Mouse (Mus musculus) stomach, postnatal 0 days (tissue): ENCODE measurements around the gene Slc22a23. TPM values are rescaled to one million over a fixed set of nuclear protein-coding genes. Genes with fewer than 3 reads are reported as not detected.

Experiments
- ATAC-seq: fragments of 200-750 bp; cut with Nextera tagmentation; 2 replicates; pipeline ENCODE4 v1.8.0; 2017; ENCODE audit not compliant: low FRiP score, low TSS enrichment
- DNase-seq: peaks from one replicate; pipeline ENCODE4 v3.0.0-alpha.2; 2016; ENCODE audit warnings: low spot score
- H3K27ac ChIP-seq: fragments of 300-500 bp; sonication (generic); replicated peaks from 2 replicates; pipeline ENCODE4 v1.5.1; 2014; ENCODE audit warnings: mild to moderate bottlenecking, control low read depth
- H3K27me3 ChIP-seq: fragments of 300-500 bp; sonication (generic); 2 replicates; pipeline ENCODE4 v1.6.1; 2014; ENCODE audit warnings: low read length; ENCODE audit not compliant: control insufficient read depth, insufficient read depth
- H3K36me3 ChIP-seq: fragments of 300-500 bp; sonication (generic); 2 replicates; pipeline ENCODE4 v1.6.1; 2014; ENCODE audit warnings: low read length, mixed read lengths; ENCODE audit not compliant: control insufficient read depth, insufficient read depth
- H3K4me1 ChIP-seq: fragments of 300-500 bp; sonication (generic); replicated peaks from 2 replicates; pipeline ENCODE4 v1.6.1; 2014; ENCODE audit warnings: antibody characterized with exemption; ENCODE audit not compliant: control insufficient read depth, insufficient read depth
- H3K4me2 ChIP-seq: fragments of 300-500 bp; sonication (generic); replicated peaks from 2 replicates; pipeline ENCODE4 v1.6.1; 2014; ENCODE audit warnings: low read depth, mild to moderate bottlenecking, control low read depth, moderate library complexity
- H3K4me3 ChIP-seq: fragments of 300-500 bp; sonication (generic); 2 replicates; pipeline ENCODE4 v1.5.1; 2014; ENCODE audit warnings: low read depth, low read length, control low read depth
- H3K9ac ChIP-seq: fragments of 300-500 bp; sonication (generic); 2 replicates; pipeline ENCODE4 v1.6.1; 2014; ENCODE audit warnings: mild to moderate bottlenecking, low read length, control low read depth, mixed read lengths
- H3K9me3 ChIP-seq: fragments of 300-500 bp; sonication (generic); 2 replicates; pipeline ENCODE4 v1.6.1; 2016; ENCODE audit warnings: low read length; ENCODE audit not compliant: control insufficient read depth
- CTCF ChIP-seq: IDR thresholded peaks from 2 replicates; pipeline ENCODE4 v1.5.1; 2016; ENCODE audit warnings: antibody characterized with exemption, low read depth, mild to moderate bottlenecking, moderate library complexity
- EP300 ChIP-seq: optimal IDR thresholded peaks from 2 replicates; pipeline ENCODE3; 2016; ENCODE audit warnings: antibody characterized with exemption
- WGBS: fragments of 180-500 bp; shearing (Covaris S2); extraction: QIAGEN DNeasy Blood & Tissue Kit; methylation state at CpG from one replicate; pipeline ENCODE4 v1.1.7; 2014; 5-methylcytosine and 5-hydroxymethylcytosine counted together
- polyA plus RNA-seq: library from polyadenylated mRNA; unstranded; fragments of >200 nt; fragmentation: Nextera tagmentation; extraction: Ambion mirVana; gene quantifications from 2 replicates; pipeline ENCODE4 v1.2.1, GENCODE M21; 2015

Gene Slc22a23
- polyA plus RNA-seq, 1 experiment from 2014 or later = 6.9 TPM

GRCm38 (mm10) chr13:34355656-34356055, 10.7 kb upstream of the Slc22a23 start:
- Histone ChIP-seq H3K4me3 (no peak overlapping the region), H3K36me3 (no peaks in the 10 kb centered on the region), H3K9me3 (no peaks in the 10 kb centered on the region), H3K4me1 (no peaks in the 10 kb centered on the region), H3K9ac (no peak overlapping the region), H3K27ac (no peak overlapping the region), H3K27me3 (no peaks in the 10 kb centered on the region), H3K4me2 (no peak overlapping the region)
- DNase-seq (no peak), ATAC-seq (no peak)
- no peak for TF ChIP-seq CTCF
- no peak for TF ChIP-seq EP300
- WGBS = 87% methylated on average over 5 of the region's 5 CpGs

GRCm38 (mm10) chr13:34354830-34355624, 10.0 kb upstream of the Slc22a23 start:
- H3K36me3 ChIP-seq = no peaks in the 10 kb centered on the region
- DNase-seq = no peak
- no peak overlapping the region for H3K27ac ChIP-seq
- no peak overlapping the region for H3K9ac ChIP-seq
- no peak overlapping the region for H3K4me2 ChIP-seq
- ATAC-seq = no peak
- no peaks in the 10 kb centered on the region for H3K9me3 ChIP-seq
- H3K4me1 ChIP-seq = no peaks in the 10 kb centered on the region
- H3K4me3 ChIP-seq = no peak overlapping the region
- 82% methylated on average over 10 of the region's 10 CpGs for WGBS
- H3K27me3 ChIP-seq = no peaks in the 10 kb centered on the region
- TF ChIP-seq EP300 = no peak
- TF ChIP-seq CTCF = no peak

- ATAC-seq (no peak), DNase-seq (no peak)
- Histone ChIP-seq H3K9ac (no peak overlapping the region), H3K36me3 (no peaks in the 10 kb centered on the region), H3K27me3 (no peaks in the 10 kb centered on the region), H3K4me2 (no peak overlapping the region), H3K9me3 (no peaks in the 10 kb centered on the region), H3K4me3 (no peak overlapping the region), H3K4me1 (no peaks in the 10 kb centered on the region), H3K27ac (no peak overlapping the region)
- WGBS = 66% methylated on average over 7 of the region's 7 CpGs
- TF ChIP-seq CTCF (no peak), EP300 (no peak)
Measured at GRCm38 (mm10) chr13:34353241-34353640, 8.3 kb upstream of the Slc22a23 start.

GRCm38 (mm10) chr13:34351437-34351836, 6.5 kb upstream of the Slc22a23 start:
- no peaks in the 10 kb centered on the region for H3K27me3 ChIP-seq
- no peak overlapping the region for H3K4me2 ChIP-seq
- H3K4me1 ChIP-seq = no peaks in the 10 kb centered on the region
- H3K9me3 ChIP-seq = no peaks in the 10 kb centered on the region
- no peaks in the 10 kb centered on the region for H3K36me3 ChIP-seq
- DNase-seq (no peak), ATAC-seq (no peak)
- TF ChIP-seq CTCF = no peak
- TF ChIP-seq EP300 = no peak
- H3K4me3 ChIP-seq = no peak overlapping the region
- H3K9ac ChIP-seq = no peak overlapping the region
- no peak overlapping the region for H3K27ac ChIP-seq

- Histone ChIP-seq H3K36me3 (no peaks in the 10 kb centered on the region), H3K9me3 (no peaks in the 10 kb centered on the region), H3K4me3 (no peak overlapping the region), H3K4me2 (no peak overlapping the region), H3K27ac (no peak overlapping the region), H3K27me3 (no peaks in the 10 kb centered on the region), H3K9ac (no peak overlapping the region), H3K4me1 (no peaks in the 10 kb centered on the region; the same call in 1 of the 2 replicates)
- TF ChIP-seq EP300 (no peak), CTCF (no peak)
- DNase-seq (no peak), ATAC-seq (no peak)
- 38% methylated on average over 7 of the region's 7 CpGs for WGBS
Measured at GRCm38 (mm10) chr13:34347960-34348889, 3.2 kb upstream of the Slc22a23 start.

- no peaks in the 10 kb centered on the region for H3K27me3 ChIP-seq
- no peaks in the 10 kb centered on the region for H3K9me3 ChIP-seq
- WGBS = 48% methylated on average over 4 of the region's 4 CpGs
- no peaks in the 10 kb centered on the region; the same call in 1 of the 2 replicates for H3K4me1 ChIP-seq
- peak; percentile 34; the same call in 1 of the 2 replicates for ATAC-seq
- H3K4me2 ChIP-seq = no peak overlapping the region
- H3K9ac ChIP-seq = no peak overlapping the region
- H3K4me3 ChIP-seq = no peak overlapping the region
- H3K36me3 ChIP-seq = no peaks in the 10 kb centered on the region
- H3K27ac ChIP-seq = no peak overlapping the region
- peak; percentile 20 for DNase-seq
- TF ChIP-seq EP300 (no peak), CTCF (no peak)
Measured at GRCm38 (mm10) chr13:34346748-34347147, 1.8 kb upstream of the Slc22a23 start.
